Mouse (Mus musculus) adrenal gland, adult 2 months (tissue): ENCODE data around the gene Myo1b. TPM values are rescaled to one million over a fixed set of nuclear protein-coding genes. Genes with fewer than 3 reads are reported as not detected.
"Not testable (repeated sequence)": the region's sequence is repeated elsewhere in the genome, so short reads cannot be mapped to it uniquely, and the experiment has no call there.

Experiments used
- DNase-seq: peaks from one replicate; pipeline ENCODE4 v3.0.0; 2021
- polyA plus RNA-seq: library from polyadenylated mRNA; depleted of rRNA; stranded (reverse); fragments of >200 nt; gene quantifications from 2 replicates; pipeline ENCODE4 v1.2.3, GENCODE M21; 2012
- total RNA-seq, 2 experiments: library from RNA; stranded (reverse); gene quantifications; 2 replicates each; pipeline ENCODE4 v1.2.3; 2021

The Myo1b gene
- total and polyA plus RNA-seq, 3 experiments: 11.3 to 50.4 (median 43.8) TPM

GRCm38 (mm10) chr1:51895961-51896360 lies 19.9 kb downstream of the Myo1b start:
- DNase-seq: peak; percentile 54

- DNase-seq: no peak
Measured at GRCm38 (mm10) chr1:51894721-51895120, 21.1 kb downstream of the Myo1b start.

- no peak for DNase-seq
Measured at GRCm38 (mm10) chr1:51893521-51894355, 22.1 kb downstream of the Myo1b start.

- DNase-seq: peak; percentile 42
Measured at GRCm38 (mm10) chr1:51892005-51892404, 23.9 kb downstream of the Myo1b start.

GRCm38 (mm10) chr1:51888046-51888813 lies 27.6 kb downstream of the Myo1b start:
- DNase-seq: no peak

GRCm38 (mm10) chr1:51885356-51885983 lies 30.4 kb downstream of the Myo1b start:
- DNase-seq: no peak

- DNase-seq: no peak
Measured at GRCm38 (mm10) chr1:51883211-51883610, 32.7 kb downstream of the Myo1b start.

GRCm38 (mm10) chr1:51882752-51883151 lies 33.1 kb downstream of the Myo1b start:
- DNase-seq: no peak

- no peak for DNase-seq
Measured at GRCm38 (mm10) chr1:51879927-51880814, 35.7 kb downstream of the Myo1b start.

- no peak for DNase-seq
Measured at GRCm38 (mm10) chr1:51879333-51879770, 36.5 kb downstream of the Myo1b start.

GRCm38 (mm10) chr1:51875462-51876225 lies 40.2 kb downstream of the Myo1b start:
- DNase-seq: no peak

GRCm38 (mm10) chr1:51872493-51873261 lies 43.2 kb downstream of the Myo1b start:
- no peak for DNase-seq

GRCm38 (mm10) chr1:51871234-51871633 lies 44.6 kb downstream of the Myo1b start:
- not testable (repeated sequence) for DNase-seq

- no peak for DNase-seq
Measured at GRCm38 (mm10) chr1:51862828-51863421, 52.9 kb downstream of the Myo1b start.

- no peak for DNase-seq
Measured at GRCm38 (mm10) chr1:51860837-51861236, 55.0 kb downstream of the Myo1b start.

- DNase-seq: no peak
Measured at GRCm38 (mm10) chr1:51856946-51857345, 58.9 kb downstream of the Myo1b start.

- DNase-seq: peak; percentile 26
Measured at GRCm38 (mm10) chr1:51856245-51856915, 59.5 kb downstream of the Myo1b start.

GRCm38 (mm10) chr1:51855541-51856244 lies 60.2 kb downstream of the Myo1b start:
- DNase-seq: no peak
